Mouse (Mus musculus): ENCODE data around the gene Nwd2. TPM values are rescaled to one million over a fixed set of nuclear protein-coding genes. Genes with fewer than 3 reads are reported as not detected.

The Nwd2 gene
- total RNA-seq, 2 experiments from 2014 or later = 41.7 to 46.0 TPM

Other genes starting within 250 kb of the Nwd2 start
- 1 to 10 TPM; 4.3 to 6.2 TPM for gene 0610040J01Rik, start 163.3 kb downstream of the Nwd2 start, total RNA-seq (2021)